Mouse (Mus musculus) intestine, postnatal 0 days (tissue): ENCODE data around the gene Pole. TPM values are rescaled to one million over a fixed set of nuclear protein-coding genes. Genes with fewer than 3 reads are reported as not detected.

Experiments
- ATAC-seq: fragments of 200-750 bp; cut with Nextera tagmentation; 2 replicates; pipeline ENCODE4 v1.8.0; 2017; ENCODE audit warnings: mild to moderate bottlenecking, moderate TSS enrichment, moderate library complexity
- H3K27ac ChIP-seq: fragments of 300-500 bp; sonication (generic); 2 replicates; pipeline ENCODE4 v1.5.1; 2014; ENCODE audit warnings: mild to moderate bottlenecking, low read depth, low read length, moderate library complexity
- H3K27me3 ChIP-seq: fragments of 300-500 bp; sonication (generic); replicated peaks from 2 replicates; pipeline ENCODE4 v1.6.1; 2014; ENCODE audit warnings: low read length, mixed read lengths; ENCODE audit not compliant: control insufficient read depth, insufficient read depth
- H3K36me3 ChIP-seq: fragments of 300-500 bp; sonication (generic); 2 replicates; pipeline ENCODE4 v1.6.1; 2014; ENCODE audit warnings: mild to moderate bottlenecking, moderate library complexity; ENCODE audit not compliant: control insufficient read depth, insufficient read depth
- H3K4me1 ChIP-seq: fragments of 300-500 bp; sonication (generic); replicated peaks from 2 replicates; pipeline ENCODE4 v1.6.1; 2014; ENCODE audit warnings: antibody characterized with exemption, low read length, mixed read lengths; ENCODE audit not compliant: control insufficient read depth, insufficient read depth
- H3K4me2 ChIP-seq: fragments of 300-500 bp; sonication (generic); replicated peaks from 2 replicates; pipeline ENCODE4 v1.6.1; 2014; ENCODE audit warnings: low read depth, mild to moderate bottlenecking, moderate library complexity
- H3K4me3 ChIP-seq: fragments of 300-500 bp; sonication (generic); 2 replicates; pipeline ENCODE4 v1.5.1; 2014; ENCODE audit warnings: low read depth, low read length
- H3K9ac ChIP-seq: fragments of 300-500 bp; sonication (generic); 2 replicates; pipeline ENCODE4 v1.6.1; 2014; ENCODE audit warnings: mild to moderate bottlenecking, low read depth, low read length
- H3K9me3 ChIP-seq: fragments of 300-500 bp; sonication (generic); 2 replicates; pipeline ENCODE4 v1.6.1; 2016; ENCODE audit warnings: mixed run types; ENCODE audit not compliant: control insufficient read depth
- CTCF ChIP-seq: sonication (generic); IDR thresholded peaks from 2 replicates; pipeline ENCODE4 v1.5.1; 2016; ENCODE audit warnings: low read depth, mild to moderate bottlenecking, control low read depth, antibody characterized with exemption, moderate library complexity
- WGBS: fragments of 180-500 bp; shearing (Covaris S2); extraction: QIAGEN DNeasy Blood & Tissue Kit; methylation state at CpG from one replicate; pipeline ENCODE4 v1.1.7; 2014; 5-methylcytosine and 5-hydroxymethylcytosine counted together
- polyA plus RNA-seq: library from polyadenylated mRNA; unstranded; fragments of >200 nt; fragmentation: Nextera tagmentation; extraction: Ambion mirVana; gene quantifications from 2 replicates; pipeline ENCODE4 v1.2.1, GENCODE M21; 2015

Gene Pole
- polyA plus RNA-seq, 1 experiment from 2014 or later = 5.1 TPM

GRCm38 (mm10) chr5:110313127-110313526, 27.0 kb downstream of the Pole start:
- ATAC-seq = no peak
- Histone ChIP-seq H3K9ac (no peak overlapping the region), H3K36me3 (peaks cover 22% of the 10 kb centered on the region; the same call in 1 of the 2 replicates), H3K27me3 (no peaks in the 10 kb centered on the region), H3K4me2 (no peak overlapping the region), H3K4me1 (no peaks in the 10 kb centered on the region), H3K4me3 (no peak overlapping the region), H3K27ac (no peak overlapping the region), H3K9me3 (no peaks in the 10 kb centered on the region)
- 94% methylated on average over 3 of the region's 3 CpGs for WGBS
- TF ChIP-seq CTCF = no peak

- no peak for TF ChIP-seq CTCF
- H3K4me1 ChIP-seq = no peaks in the 10 kb centered on the region
- H3K4me2 ChIP-seq = no peak overlapping the region
- no peak overlapping the region for H3K27ac ChIP-seq
- ATAC-seq = no peak
- peaks cover 32% of the 10 kb centered on the region for H3K36me3 ChIP-seq
- H3K9ac ChIP-seq = no peak overlapping the region
- H3K27me3 ChIP-seq = no peaks in the 10 kb centered on the region
- WGBS = 65% methylated on average over 3 of the region's 3 CpGs
- H3K9me3 ChIP-seq = no peaks in the 10 kb centered on the region
- H3K4me3 ChIP-seq = no peak overlapping the region
Observed at GRCm38 (mm10) chr5:110330508-110330907, 44.4 kb downstream of the Pole start.

GRCm38 (mm10) chr5:110338792-110339191, 52.7 kb downstream of the Pole start:
- H3K9ac ChIP-seq = no peak overlapping the region
- no peak overlapping the region for H3K4me3 ChIP-seq
- TF ChIP-seq CTCF = no peak
- WGBS = 89% methylated on average over 2 of the region's 2 CpGs
- no peak overlapping the region for H3K27ac ChIP-seq
- H3K4me1 ChIP-seq = no peaks in the 10 kb centered on the region
- no peak overlapping the region for H3K4me2 ChIP-seq
- ATAC-seq = no peak
- no peaks in the 10 kb centered on the region for H3K9me3 ChIP-seq
- peaks cover 28% of the 10 kb centered on the region for H3K36me3 ChIP-seq
- peaks cover 12% of the 10 kb centered on the region for H3K27me3 ChIP-seq

GRCm38 (mm10) chr5:110342648-110343284, 56.7 kb downstream of the Pole start, which contains the start of gene P2rx2:
Gene P2rx2, minus strand, starts transcription at chr5:110343212.
- peak; percentile 38 for TF ChIP-seq CTCF
- Histone ChIP-seq H3K27ac (no peak within 1 kb of the TSS), H3K4me1 (no peaks in the 10 kb centered on the region), H3K9me3 (no peaks in the 10 kb centered on the region), H3K9ac (peak within 1 kb of the TSS; percentile 57), H3K4me3 (peak within 1 kb of the TSS; percentile 40), H3K27me3 (peaks cover 12% of the 10 kb centered on the region), H3K36me3 (no peaks in the 10 kb centered on the region), H3K4me2 (peak within 1 kb of the TSS; percentile 82)
- WGBS = 1% methylated on average over 43 of the region's 43 CpGs
- peak; percentile 88 for ATAC-seq

GRCm38 (mm10) chr5:110344524-110344923, 58.4 kb downstream of the Pole start, which contains the start of gene Lrcol1:
Gene Lrcol1, plus strand, starts transcription at chr5:110344730.
- Histone ChIP-seq H3K4me2 (no peak within 1 kb of the TSS), H3K4me3 (no peak within 1 kb of the TSS), H3K9me3 (no peaks in the 10 kb centered on the region), H3K27me3 (peaks cover 12% of the 10 kb centered on the region), H3K27ac (no peak within 1 kb of the TSS), H3K9ac (no peak within 1 kb of the TSS), H3K36me3 (no peaks in the 10 kb centered on the region), H3K4me1 (no peaks in the 10 kb centered on the region)
- no peak for TF ChIP-seq CTCF
- no peak for ATAC-seq
- WGBS = 60% methylated on average over 4 of the region's 4 CpGs

- Histone ChIP-seq H3K27ac (no peak overlapping the region), H3K9ac (no peak overlapping the region), H3K9me3 (no peaks in the 10 kb centered on the region), H3K36me3 (no peaks in the 10 kb centered on the region), H3K4me3 (no peak overlapping the region), H3K4me1 (no peaks in the 10 kb centered on the region), H3K27me3 (peaks cover 12% of the 10 kb centered on the region), H3K4me2 (no peak overlapping the region)
- no peak for ATAC-seq
- WGBS = 83% methylated on average over 4 of the region's 4 CpGs
- TF ChIP-seq CTCF = no peak
Observed at GRCm38 (mm10) chr5:110345553-110345952, 59.4 kb downstream of the Pole start.

GRCm38 (mm10) chr5:110347006-110347405, 60.9 kb downstream of the Pole start:
- H3K4me2 ChIP-seq = no peak overlapping the region
- no peak overlapping the region for H3K27ac ChIP-seq
- WGBS = 84% methylated on average over 8 of the region's 8 CpGs
- H3K4me1 ChIP-seq = no peaks in the 10 kb centered on the region
- no peak overlapping the region for H3K9ac ChIP-seq
- no peak overlapping the region for H3K4me3 ChIP-seq
- no peak for ATAC-seq
- H3K9me3 ChIP-seq = no peaks in the 10 kb centered on the region
- TF ChIP-seq CTCF = no peak
- no peaks in the 10 kb centered on the region for H3K36me3 ChIP-seq
- peaks cover 9% of the 10 kb centered on the region for H3K27me3 ChIP-seq
